Mouse (Mus musculus) left cerebral cortex, adult 11 months (tissue): Measurements from ENCODE around the gene Igf2bp2.

Experiments
- DNase-seq: peaks from one replicate; pipeline ENCODE4 v3.0.0; 2022; ENCODE audit warnings: low spot score

The Igf2bp2 gene

DNA sequence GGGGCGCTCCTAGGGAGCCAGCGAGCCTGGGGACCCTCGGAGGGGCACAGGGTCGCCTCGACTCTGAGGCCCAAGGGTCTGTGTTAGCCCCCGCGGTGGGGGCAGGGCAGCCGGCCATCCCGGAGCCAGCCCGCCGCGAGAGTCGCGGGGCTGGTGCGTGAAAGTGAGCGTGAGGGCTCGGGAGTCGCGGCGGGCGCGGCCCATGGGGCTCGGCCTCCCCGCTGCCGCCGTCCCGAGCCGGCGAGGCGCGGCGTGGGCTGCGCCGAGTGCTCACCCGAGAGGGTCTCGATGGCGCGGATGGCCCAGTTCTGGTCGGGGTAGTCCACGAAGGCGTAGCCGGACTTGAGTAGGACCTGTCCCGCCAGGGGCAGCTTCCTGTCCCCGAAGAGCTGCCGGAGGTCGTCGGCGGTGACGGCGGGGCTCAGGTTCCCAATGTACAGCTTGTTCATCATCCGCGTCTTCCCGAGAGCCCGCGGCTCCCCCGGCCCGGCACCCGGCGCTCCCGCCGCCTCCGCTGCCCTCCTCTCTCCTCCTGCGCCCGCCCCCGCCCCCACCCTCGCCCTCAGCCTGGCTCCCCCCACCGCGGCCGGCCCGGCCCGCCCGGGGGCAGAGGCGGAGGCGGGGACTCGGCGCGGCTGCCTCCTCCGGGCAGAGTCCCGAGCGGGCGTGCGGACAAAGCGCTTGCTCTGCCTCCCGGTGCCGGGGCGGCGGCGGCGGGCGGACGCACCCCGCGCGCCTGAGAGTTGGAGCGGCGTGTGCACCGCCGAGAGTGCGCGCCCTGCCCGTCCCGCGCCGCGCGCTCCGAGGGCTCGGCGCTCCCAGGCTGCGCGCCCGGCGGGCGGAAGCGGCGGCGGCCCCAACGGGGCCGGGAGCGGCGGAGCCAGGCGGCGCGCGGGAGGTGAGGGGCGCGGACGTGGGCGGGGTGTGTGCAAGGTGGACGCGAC is at the start of gene Igf2bp2:
TSS of gene Igf2bp2 (minus strand) at position 788 of the 944 bp plus-strand sequence.
- no peak for DNase-seq

DNA sequence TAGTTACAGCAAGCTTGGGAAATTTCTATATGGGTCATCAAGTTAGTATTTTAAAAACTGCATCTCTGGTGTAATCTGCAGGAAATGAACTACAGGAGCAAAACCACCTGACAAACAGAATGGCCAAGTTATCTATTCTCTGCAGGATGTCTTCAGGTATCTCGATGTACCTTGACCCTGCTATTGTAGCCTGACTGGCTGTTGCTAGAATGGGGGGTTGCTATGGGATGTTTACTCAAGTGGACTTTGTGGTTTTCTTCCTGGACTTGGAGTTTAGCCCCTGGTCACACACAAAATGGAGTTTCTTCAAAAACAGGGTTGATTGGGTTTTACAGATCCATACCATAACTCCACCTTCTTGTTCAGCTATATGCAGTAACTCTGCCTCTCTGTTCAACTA is 40.4 kb upstream of the Igf2bp2 start:
- DNase-seq, result no peak

DNA sequence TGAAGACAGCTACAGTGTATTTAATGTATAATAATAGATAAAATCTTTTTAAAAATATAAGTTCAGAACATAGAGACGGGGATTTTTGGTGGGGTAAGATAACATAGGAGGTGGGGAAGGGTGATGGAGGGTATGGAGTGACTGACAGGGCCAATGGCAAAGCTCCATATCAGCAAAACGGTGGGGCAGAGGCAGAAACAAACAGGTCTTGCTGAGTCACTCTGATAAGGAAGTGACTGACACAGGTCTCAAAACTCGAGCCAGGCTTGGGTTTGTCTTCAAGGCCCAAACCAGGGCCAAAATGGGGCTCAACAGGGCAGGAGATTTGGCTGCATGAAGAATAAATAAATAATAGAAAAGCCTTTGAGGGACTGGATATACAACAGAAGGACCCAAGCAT is 38.8 kb upstream of the Igf2bp2 start:
- no peak for DNase-seq

DNA sequence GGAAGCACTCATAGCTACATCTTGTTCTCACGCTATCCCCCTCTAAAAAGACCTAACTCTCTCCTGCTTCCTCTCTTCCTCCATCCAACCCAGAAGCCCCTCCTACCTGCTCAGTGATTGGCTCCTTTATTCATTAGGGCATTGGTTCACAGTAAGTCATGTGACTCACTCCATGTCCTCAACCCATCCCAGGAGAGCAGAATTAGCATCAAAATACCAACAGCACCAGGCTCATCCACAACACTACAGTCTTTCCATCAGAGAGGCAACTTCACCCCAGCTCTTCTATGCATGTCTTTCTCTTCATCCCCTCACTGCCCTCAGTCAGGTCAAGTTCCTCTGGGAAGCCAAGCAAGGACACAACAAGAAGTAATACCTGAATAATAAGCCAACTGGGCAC is 37.4 kb upstream of the Igf2bp2 start:
- DNase-seq, result no peak

DNA sequence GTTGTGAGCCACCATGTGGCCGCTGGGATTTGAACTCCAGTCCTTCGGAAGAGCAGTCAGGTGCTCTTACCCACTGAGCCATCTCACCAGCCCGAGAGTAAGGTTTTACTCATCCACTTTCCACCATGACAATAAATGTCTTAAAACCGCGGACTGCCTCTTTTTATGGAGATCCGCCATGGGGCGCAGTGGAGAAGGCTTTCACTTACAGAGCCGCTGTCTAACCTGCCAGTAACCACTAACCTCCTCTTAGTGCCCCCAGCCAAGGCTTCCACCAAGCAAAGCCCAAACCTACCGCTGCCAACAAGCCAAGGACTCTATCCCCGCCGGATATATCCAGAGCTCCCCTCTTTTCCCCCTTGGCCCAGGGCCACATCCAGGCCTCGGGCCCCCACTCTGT is 24.3 kb upstream of the Igf2bp2 start:
- no peak for DNase-seq

DNA sequence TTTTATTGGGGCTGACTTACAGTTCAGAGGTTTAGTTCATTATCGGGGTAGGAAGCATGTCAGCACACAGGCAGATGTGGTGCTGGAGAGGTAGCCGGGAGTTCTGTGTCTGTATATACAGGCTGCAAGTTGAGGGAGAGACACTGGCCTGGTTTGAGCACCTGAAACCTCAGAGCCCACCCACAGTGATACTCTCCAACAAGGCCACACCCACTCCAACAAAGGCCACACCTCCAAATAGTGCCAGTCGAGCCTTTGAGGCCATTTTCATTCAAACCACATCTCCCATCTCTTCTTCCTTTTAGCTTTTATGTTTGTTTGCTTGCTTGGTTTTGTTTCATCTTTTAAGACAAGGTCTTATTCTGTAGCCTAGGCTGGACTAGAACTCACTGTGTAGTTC is 22.3 kb upstream of the Igf2bp2 start:
- no peak for DNase-seq

DNA sequence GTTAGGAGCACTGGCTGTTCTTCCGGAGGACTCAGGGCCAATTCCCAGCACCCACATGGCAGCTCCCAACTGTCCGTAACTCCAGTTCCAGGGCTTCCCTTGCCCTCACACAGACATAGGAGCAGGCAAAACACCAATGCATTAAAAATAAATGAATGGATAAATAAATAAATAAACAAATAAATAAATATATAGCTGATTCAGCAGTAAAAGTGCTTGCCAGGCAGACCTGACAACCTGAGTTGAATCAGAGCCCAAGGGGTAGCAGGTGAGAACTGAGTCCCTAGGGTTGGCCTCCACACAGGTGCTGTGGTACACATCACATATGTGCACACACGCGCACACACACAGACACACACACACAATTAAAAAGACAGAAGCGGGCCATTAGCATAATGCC is 21.0 kb upstream of the Igf2bp2 start:
- no peak for DNase-seq

DNA sequence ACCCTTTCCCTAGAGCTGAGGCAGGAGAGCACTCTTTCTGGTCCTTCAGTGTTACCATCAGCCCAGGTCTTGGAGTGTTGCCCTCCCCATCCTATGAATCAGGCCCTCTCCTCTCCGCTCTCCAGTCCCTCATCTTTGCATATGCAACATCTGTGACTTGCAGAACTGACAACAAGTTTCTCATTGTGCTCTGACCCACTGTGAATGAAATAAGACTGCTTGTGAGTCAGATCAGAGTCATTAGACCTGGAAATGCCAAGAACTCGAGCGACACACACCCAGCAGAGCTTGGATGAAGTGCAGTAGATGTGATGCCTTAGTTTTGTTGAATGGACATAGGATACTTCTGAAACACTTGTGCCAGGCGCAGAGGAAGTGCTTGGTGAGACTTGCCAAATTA is 19.2 kb upstream of the Igf2bp2 start:
- DNase-seq, result no peak

DNA sequence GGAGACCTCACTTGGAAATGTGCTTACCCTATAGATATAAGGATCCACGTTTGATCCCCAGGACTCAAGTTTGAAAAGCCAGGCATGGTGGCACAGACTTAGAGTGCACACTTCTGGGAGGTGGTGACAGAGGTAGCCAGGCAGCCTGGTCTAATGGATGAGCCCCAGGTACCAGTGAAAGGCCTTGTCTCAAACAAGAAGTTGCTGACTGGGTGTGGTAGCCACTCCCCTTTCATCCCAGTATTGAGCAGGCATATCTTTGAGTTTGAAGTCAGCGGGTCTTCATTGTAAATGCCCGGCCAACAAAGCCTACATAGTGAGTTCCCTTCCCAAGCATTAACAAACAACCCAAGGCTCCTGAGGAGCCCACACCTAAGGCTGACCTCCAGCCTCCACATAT is 15.7 kb upstream of the Igf2bp2 start:
- DNase-seq, result no peak

DNA sequence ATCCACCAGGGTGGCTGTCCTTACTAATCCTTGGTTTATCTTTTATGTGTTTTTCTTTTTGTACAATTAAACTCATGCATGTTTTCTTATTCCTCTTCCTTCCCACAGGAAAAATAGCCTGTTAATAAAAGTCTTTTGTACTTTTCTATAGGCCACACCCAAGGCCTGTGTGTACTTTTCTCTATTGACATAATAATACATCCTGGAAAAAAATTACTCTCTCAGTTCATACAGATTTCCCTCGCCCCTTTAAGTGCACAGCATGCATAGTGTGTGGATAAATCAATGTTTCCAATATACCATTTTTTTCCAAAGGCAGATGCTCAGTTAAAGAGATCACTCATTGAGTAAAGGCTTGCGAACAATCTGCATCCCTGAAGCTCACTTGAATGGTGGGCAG is 14.9 kb upstream of the Igf2bp2 start:
- DNase-seq, result no peak

DNA sequence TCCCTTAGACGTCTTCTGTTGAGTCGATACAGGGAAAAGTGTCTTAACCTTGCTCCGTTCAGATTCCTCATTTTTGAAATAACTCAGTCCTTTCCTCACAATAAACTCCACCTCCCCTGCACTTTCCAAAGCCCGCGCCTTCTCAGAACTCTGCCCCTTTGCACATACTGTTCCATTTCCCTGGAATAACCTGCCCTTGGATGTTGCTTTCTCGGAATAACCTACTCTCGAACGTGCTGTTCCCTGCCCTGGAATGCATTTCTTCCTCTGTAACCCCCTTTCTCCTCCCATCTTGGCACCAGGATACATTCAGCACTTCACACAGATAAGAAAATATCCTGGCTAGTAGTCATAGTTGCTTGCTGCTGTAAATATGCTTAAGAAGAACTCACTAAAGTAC is 5.6 kb upstream of the Igf2bp2 start:
- no peak for DNase-seq

DNA sequence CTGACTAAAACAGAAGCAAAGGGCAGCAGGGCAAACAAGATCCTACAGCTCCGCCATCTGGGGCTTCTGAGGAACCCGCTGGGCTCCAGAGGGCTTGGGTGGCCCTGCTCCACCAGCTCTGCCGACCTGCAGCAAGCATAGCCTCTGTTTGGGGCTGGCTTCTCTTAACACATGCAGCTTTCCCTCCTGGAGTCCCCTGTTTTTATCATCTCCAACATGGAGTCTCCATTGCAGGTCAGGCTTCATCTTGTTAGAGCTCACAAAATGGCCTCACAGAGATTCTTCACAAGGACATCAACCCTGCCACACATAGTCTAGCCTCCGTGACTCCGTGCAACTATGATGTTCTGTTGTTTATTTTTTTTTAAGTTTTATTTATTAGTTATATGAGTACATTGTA is 2.5 kb upstream of the Igf2bp2 start:
- no peak for DNase-seq

DNA sequence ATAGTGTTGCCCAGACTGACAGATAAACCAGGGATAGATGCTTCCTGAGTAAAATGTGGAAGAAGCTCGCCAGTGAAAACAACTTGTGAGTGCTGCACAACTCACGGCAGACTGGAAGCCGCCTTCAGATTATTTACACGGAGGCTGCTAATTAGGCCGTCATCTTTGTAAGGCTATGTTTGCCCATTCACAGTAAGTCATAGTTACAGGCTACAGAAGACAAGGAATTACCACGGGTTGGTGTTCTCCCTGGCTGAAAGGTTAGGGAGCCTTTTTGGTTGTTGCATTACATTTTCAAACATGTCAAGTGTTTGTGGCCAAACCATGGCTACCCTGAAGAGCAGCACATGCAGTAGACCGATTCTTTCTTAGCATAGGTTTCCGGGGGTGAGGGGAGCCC is 1.3 kb upstream of the Igf2bp2 start:
- no peak for DNase-seq

DNA sequence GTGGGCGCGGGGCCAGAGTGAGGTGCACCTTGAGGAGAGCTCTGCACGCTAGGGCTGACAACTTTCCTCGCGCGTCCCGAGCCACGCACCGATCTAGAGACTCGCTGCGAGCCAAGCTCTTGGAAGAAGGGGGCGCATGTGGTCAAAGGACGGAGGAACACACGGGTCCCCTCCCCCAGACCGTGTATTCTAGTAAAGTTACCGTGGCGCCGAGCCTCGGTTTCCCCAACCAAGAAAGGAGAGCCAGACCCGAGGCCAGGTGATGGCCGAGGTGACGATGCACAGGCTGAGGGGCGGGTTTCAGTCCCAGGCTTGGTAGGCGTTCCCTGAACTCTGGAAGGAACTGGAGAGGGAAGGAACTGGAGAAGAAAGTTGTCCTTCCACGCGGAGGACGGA is 355 bp upstream of the Igf2bp2 start:
- no peak for DNase-seq

DNA sequence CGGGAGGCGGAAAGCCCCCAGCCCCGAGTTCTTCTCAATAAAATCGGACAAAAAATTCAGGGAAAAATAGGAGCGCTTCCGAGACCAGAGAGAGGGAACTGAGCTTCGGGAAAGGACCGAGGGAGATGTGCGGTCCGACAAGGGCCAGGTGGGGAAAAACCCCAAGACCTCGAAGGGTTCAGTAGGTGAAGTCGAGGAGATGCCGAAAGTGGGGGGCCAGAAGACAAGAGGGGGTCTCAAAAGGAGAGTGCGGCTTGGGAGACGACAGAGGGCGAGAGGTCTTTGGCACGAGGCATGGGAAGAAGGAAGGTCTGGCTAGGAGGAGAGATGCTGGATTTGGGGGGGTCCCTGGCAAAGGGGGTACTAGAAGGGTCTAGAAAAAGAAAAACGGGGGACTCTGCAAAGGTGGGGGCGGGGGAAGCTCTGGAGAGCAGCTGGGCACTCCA is 1.0 kb downstream of the Igf2bp2 start:
- DNase-seq, result no peak

DNA sequence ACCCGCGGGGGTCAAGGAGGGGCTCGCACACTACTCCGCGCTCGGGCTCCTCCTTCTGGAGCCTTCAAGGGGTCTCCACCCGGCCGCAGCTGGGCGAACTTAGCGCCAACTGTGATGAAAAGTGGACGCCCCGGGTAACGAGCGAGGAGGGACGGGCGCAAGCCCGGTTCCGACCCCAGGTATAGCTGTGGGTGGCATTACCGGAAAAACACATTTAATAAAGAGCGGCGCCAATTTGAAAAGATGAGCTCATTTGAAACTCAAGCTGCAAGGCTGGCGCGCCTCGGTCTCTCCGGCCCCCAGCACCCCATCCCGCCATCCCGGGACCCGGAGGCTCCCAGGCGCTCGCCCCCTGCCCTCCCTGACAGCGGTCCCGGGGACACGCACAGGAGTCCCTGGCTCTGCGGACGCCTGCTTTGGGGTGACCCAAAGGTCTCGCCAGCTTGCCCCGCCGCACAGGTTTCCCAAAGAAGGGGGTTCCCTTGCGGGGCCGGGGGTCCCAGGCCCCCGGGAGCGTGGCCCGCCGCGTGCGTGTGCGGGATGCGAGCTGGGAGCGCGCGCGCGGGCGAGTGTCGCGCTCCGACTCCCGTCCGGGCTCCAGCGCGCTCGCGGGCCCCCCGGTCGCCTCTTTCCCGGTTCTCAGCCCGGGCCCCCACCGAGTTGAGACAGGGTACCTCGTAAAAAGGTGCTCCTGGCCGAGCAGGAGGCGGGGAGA is 1.6 kb downstream of the Igf2bp2 start:
- DNase-seq, result no peak

DNA sequence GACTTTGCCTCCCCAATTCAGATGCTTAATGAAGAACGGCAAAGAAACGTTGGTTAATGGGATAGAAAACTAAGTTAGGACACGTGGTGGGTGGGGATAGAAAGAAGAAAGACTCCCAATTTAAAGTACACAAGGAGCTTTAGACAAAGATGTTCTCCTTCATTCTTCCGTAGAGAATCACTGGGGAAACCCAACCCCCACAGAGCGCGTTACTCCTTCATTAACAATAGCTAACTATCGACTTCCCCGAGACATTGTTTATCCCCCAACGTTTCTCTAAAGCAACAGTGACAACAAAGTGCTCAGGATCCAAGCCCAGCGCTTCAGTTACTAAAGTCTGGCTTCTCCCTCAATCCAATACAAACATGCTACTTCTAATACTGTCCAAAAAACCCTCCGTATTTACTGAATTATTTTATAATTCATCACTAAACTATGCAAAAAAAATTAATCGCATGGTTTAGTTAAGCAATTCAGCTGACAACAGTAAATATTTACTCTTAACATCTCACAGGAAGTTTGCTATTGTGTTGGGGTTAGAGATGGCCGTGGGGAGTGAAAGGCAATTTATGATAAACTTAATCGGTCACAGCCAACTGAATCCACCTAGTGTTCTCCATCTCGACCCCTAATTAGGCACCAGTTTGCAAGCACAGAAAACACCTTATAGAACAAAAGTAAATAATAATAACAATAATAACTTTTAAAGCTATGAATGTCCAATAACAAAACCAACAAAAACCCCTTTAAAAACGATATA is 2.5 kb downstream of the Igf2bp2 start:
- DNase-seq, result no peak

DNA sequence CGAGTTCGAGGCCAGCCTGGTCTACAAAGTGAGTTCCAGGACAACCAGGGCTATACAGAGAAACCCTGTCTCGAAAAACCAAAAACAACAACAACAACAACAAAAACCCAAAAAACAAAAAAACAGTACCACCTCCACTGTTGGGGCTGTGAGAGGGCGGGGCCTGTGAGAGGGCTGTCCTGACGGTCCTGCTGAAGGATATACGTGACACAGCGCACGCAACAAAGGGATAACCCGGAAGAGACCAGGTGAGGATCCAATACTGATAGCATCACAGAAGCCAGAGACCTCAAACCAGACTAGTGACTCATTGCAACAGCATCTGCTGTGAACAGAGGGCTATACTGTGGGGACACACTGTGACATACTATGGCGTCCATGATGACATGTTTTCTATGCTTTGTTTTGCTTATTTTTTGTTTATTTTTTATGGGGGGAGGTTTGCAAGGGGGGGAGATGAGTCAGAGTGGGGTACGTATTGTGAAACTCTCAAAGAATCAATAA is 10.1 kb downstream of the Igf2bp2 start:
- DNase-seq, result no peak

DNA sequence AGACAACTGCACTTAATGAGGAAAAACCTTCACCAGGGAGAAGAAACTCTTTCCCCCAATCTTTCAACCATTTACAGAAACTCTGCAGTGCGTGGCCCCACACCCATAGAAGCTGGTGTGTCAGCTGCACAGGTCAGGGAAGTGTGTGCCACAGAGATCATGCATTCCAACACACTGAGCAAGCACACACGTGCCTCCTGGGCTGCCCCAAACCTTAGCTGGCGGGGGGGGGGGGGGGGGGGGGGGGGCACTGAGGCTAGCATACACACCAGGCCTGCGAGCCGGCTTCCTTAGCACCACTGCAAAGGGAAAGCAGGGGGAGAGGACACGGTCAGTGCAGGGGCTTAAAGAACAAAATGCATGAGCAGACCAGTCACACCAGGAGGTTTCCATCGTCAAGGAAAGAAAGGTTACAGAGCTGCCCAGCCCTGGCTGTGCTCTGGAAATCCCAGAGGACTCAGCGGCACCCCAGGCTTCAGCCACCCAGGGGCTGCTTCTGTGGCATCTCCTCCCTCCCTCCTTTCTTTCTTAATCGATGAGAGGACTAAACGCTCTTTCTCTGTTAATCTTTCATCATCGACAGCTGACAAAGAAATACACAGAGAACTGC is 11.3 kb downstream of the Igf2bp2 start:
- DNase-seq, result no peak

DNA sequence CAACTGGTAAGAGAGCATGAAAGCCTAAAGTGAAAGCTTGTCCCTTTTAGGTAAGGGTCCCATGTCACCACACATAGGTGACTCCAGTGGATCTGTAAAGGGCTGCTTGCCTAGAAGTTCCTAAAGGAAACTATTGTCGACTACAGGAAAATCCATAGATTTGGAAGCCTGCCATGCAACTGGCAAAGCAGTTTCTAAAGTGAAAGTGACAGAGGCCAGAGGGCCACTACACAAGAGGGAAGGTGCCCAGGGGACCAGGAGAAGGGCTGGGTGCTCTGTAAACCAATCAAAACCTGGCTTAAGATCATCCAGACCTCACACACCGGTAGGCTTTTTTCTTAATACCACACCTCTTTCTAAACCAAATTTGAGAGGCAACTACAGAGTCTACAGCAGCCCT is 12.7 kb downstream of the Igf2bp2 start:
- DNase-seq, result no peak

DNA sequence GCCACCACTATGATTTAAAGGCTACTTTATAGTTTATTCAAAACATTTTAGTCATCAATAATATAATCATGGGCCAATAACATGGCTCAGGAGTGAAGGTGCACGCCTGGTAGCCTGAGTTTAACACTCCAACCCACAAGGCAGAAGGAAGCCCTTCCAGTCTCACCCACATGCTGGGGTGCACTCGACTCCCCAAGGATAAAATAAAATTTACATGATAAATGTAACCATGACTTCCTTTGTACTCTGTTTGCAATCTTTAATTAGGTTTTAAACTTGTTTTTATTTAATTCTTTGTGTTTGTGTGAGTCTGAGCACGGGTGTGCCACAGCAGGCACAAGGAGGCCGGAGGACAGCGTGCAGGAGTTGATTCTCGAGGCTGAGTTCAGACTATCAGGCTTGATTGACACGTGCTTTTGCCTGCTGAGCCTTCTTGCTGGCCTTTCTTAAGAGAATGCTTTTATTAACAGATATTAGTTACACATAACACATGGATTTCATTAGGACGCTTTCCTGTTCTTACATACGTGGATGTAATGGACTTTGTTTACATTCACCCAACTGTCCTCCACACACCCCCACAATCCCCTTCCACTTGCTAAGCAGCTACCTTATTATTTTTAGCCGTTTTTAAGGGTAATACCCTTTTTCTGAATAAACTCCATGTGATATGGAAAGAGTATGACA is 13.3 kb downstream of the Igf2bp2 start:
- DNase-seq, result no peak
